Mouse (Mus musculus) adipocyte (in vitro differentiated cells): ENCODE data around the gene Nckap5.

Source experiments
- DNase-seq: peaks from one replicate; pipeline ENCODE4 v3.0.0-alpha.2; 2016; ENCODE audit warnings: low spot score

Gene Nckap5

DNA sequence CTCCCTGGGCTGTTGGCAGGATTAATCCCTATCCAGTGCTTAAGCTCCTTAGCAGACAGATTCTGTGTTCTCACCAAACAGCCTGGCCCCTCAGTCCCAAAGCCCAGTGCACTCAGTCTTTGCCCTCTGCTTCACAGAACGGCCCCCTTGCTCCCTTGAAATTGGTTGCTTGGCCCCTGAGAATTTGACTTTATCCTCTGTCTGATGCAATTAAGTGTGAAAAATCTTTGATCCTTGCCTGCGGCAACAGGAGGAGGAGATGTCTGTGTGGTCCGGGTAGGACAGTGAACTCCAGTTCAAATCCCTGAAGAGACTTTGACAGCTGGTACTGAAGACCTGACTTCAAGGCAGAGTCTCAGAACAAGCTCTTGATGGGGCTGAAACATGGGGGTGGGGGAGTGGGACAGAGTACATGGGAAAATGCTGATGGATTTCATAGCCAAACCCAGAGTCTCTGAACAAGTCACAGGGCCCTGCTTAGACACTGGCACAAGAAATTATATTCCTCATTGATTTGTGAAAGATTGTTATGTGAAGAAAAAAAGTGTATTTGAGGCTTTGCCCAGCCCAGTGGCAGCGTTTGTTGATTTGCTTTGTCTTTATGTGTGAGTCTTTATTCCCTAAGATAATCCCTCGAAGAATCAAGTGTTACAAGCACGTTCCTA, 65.0 kb downstream of the Nckap5 start:
- DNase-seq, result no peak

DNA sequence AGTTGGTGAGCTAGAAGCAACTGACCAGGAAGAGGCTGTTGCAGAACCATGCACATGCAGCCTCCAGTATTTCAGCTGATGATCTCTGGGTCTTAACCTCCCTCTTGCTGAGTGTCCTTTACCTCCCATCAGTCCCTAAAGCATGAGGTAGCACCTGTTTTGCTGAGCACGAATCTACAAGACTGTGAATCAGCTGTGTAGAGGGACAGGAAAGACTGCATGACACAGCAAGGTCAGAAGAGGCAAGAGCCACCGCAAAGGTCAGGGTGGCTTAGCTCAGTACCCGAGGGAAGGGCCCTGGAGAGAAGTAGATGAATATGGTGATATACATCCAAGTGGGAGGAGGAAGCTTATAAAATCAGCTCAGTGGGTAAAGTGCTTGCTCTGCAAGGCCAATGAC, 66.4 kb downstream of the Nckap5 start:
- no peak for DNase-seq

DNA sequence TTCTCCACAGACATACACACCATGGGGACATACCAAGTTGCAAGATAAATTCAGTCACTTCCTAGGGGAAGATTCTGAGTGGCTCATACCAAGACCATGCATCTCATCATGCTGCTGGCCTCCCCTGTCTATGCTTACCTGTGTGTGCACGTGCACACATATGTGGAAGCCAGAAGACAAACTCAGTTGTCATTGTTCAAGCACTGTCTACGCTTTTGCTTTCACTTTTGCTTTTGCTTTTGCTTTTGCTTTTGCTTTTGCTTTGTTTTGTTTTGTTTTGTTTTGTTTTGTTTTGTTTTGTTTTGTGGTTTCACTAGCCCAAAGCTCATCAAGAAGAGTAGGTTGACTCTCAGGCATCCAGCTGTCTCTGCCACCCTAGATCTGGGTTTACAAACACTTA, 67.4 kb downstream of the Nckap5 start:
- DNase-seq, result peak; percentile 26

DNA sequence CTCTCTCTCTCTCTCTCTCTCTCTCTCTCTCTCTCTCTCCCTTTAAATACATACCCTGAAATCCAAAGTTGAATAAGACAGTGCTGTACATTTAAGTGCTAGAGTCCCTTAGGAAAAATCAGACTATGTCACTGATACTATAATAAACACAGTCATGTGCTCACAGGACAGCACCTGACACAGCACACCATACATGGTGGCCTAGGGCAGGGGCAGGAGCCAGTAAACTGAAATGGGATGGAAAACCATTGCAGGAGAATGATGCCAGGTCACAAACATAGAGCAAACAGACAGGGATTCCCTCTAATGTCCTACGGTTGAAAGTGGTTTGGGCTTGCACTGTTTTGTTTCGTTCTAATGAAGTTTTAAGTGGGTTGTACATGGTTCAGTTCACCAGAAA, 70.2 kb downstream of the Nckap5 start:
- no peak for DNase-seq

DNA sequence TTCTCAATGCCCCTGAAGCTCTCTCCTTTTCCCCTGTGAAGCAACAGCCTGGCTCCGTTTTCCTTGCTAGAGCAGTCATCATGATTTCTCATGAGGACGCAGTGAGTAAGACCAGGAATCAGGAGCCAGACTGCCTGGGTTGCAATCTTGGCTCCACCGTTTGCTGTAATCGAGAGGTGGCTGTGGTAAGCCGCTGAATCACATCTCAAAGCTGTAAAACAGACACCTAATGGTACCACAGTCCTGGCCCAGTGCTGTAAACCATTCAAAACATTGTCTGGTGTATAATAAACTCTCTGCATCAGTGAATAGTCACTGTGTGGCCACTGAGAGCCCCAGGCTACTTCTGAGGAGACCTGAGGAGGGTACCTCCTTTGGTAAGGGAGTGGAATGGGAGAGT, 74.9 kb downstream of the Nckap5 start:
- no peak for DNase-seq

DNA sequence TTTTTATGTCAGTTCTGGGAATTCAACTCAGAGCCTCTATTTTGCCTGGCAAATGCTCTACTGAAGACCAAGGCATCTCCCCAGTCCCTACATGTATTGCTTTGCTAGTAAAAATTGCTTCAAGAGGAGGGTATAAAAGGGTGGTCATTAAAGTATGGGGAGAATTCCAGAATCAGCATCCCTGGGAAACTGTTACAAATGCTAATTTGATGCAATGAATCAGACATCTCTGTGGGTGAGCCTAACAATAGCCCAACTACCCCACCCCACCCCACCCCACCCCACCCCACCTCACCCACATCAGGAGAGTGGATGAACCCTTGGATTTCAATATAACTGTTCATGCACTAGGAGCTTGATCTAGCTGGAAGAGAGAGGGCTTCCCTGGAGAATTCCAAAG, 77.0 kb downstream of the Nckap5 start:
- DNase-seq, result no peak

DNA sequence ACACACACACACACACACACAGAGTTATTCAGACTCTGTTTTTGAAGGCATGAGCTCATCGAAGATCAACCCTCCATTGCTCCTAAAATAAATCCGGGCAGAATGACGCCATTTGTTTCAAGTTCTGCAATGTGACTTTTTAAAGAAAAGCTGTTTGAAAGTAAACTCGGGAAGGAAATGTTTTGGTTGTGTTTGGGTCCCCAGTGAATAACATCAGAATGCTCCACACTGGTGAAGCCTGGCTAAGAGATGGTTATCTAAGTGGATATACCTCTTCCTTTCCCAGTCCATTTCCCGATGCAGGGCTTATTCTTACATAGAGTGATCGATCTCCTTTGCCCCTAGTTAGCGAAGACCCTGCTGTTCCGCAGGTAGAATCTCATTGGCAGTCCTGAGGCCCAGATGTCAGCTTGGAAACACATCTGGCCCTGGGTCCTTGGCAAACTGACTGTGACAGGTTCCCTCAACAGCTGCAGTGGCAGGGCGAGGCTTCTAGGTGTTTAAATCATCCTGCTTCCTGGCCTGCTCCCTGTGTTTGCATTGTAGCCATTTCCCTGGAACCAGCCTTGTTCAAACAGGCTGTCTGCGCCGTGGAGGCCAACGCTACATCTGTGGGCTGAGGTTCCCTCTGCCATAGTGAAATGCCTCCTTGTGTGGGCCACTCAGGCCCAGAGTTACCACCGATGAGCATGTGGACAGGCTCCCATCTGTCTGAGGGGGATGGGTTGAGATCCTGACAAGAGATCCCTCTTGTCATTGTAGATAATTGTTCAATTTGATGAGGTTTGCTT, 78.2 kb downstream of the Nckap5 start:
- no peak for DNase-seq

DNA sequence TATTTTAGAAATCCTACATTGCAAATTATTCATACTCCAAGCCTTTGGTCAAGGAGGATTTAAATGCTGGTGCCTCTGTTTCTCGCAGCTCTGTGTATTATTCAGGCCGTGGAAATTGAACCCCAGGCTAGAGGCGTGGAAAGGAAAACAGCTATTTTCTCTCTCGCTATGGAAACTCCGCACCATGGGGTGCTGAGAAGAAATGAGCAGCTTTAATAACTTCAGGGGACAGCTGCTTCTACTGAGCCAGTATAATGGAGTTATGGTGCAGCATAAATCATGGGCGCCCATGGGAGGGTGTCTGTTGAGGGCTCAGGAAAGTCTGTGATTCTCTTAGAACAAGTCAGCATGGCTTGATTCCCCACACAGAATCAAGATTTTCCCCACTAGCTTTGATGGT, 79.5 kb downstream of the Nckap5 start:
- DNase-seq, result no peak

DNA sequence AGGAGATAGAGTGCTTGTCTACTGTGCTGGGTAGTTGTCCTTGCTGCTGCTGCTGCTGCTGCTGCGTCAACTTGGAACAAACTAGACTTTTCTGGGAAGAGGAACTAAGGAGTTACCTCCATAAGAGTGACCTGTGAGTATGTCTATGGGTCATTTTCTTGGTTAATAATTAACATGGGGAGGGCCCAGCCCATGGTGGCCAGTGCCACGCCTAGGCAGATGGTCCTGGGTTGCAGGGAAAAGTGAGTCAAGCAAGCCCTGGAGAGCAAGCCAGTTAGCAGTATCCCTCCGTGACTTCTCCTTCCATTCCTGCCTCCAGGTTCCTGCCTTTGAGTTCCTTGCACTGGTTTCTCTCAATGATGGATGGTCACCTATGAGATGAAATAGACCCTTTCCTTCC, 80.4 kb downstream of the Nckap5 start:
- DNase-seq, result no peak

DNA sequence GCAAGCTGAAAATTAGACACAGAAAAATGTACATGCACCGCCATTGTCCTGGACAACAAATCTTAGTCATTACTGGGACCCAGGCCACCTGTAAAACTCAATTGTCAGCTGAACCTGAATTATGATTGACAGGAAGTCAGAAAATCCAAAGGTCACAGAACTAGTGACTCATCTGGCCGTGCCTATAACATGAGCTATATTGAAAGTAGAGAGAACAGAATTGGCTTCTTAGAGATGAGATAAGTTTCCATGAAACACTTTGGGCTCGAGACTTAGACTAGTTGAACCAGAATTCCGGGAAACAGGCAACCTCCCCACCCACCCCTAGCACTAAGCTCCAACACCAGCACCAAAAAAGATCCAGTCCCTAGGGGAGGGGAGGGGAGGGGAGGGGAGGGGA, 82.7 kb downstream of the Nckap5 start:
- DNase-seq, result no peak

DNA sequence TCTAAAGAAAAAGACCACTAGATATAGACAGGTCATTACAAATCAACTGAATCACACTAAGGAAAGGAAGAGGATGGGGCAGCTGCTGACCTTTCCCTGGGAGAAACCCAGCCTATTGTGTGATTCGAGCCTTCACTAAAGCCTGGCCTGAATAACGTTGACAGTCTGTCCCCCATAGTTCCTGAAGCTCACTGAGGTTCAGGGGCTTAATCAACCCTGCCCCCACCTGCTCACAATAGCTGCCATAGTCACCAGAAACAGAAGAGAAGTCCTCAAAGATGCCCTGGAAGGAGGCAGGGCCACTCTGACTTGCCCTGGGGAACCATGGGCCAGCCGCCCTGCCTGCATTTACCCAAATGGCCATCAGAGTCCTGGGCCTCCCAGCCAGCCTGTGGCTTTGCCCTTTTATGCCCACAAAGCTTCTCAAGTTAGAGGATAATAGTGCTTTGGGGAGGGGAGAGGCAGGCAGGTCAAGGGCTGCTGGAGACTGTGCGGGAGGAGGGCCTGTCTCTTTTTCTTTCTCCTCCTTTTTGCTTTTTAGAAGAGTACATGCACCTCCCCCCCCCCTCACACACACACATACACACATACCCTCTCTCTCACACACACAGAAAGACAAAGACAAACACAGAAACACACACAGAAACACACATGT, 85.0 kb downstream of the Nckap5 start:
- no peak for DNase-seq

DNA sequence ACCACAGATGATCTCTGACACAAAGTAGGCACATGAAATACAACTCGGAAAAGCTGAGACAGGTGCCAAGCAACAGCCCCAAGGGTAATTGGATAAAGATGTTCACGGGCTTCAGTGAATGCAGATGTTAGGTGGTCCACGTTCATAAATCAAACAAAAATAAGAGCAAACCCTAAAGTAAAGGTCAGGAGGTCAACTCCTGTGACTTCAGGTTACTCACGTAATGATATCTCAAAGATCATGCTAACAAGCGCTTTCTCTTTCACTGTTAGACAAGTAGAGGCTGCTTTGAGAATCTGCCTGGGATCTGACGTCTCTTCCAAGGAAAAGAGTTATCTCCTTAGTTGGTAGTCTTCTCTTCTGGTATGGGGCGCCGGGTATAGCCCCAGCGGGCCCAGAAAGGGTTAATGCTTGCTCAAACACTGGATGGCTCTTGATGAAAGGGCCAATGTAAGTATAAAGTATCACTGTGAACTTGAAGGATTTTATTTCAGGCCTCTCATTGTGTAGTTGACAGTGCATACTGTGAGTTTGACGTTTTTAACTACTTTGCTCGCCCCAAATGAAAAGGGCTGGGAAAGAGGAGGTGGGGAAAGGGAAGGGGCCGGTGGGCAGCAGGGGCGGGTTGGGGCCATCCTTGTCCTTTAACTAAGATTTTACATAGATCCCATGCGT, 85.8 kb downstream of the Nckap5 start:
- DNase-seq, result no peak

DNA sequence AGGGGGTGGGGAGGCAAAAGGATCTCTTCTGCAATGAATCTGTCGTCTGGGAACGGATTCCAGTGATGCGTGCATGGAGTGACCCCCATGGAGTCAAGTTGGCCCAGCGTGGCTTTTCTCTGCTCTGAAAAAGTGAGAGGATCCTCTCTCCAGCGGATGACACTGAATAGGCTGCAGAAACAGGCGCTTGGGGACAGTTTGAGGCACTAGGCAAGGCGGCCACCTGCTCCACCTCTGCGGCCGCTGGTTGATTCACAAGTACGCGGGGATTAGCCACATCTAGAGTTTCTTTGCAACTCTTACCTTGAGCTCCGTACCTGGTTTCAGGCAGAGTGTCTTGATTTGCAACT, 92.3 kb downstream of the Nckap5 start:
- no peak for DNase-seq

DNA sequence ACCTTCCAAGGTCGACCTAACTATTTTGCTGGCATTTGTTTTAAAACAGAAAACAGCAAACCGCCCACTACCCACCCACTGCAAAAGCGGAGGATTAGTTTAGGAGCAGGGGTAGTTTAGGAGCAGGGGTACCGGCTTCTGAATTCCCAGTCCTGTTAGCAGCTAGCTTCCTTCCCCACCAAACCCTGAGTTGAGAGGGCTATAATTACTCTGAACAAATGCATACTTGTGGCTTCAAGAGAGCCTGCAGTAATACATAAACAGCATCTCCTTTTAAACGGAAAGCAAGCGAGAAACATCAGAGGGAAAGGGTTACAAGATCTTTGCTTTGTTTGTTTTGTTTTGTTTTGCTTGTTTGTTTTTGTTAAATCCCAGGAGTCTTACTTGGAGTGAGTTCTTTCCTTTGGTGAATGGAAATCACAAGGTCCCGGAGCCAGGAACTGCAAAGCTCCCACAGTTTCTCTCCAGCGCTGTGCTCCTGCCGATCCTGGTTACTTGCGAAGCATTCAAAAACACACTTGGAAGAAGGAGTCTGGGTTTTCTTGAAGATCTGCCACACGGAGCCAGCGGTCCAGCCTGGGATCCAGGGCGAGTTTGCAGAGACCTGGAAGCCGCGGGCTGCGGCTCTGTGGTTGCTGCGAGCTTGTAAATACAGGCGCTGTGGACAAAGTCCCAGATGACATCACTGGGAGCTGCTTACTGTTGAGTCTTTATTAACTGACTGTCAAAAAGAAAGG, 92.9 kb downstream of the Nckap5 start:
- no peak for DNase-seq

DNA sequence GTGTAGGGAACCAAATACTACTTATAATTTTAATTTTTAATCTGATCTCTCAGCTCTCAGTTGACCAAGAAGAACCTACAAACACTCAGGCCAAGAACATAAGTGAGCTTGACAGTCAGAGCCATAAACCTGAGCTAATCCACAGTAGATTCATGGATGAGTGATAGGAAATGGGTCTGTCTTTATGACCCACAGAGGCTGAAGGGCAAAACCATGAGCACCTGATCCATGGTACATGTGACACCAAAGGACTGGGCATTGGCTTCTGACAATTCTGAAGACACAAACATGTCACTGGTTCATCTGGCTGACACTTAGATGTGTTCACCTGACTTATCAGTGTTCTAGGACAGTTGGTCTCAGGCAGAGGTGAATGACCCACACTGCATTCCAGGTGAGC, 98.9 kb downstream of the Nckap5 start:
- DNase-seq, result no peak

DNA sequence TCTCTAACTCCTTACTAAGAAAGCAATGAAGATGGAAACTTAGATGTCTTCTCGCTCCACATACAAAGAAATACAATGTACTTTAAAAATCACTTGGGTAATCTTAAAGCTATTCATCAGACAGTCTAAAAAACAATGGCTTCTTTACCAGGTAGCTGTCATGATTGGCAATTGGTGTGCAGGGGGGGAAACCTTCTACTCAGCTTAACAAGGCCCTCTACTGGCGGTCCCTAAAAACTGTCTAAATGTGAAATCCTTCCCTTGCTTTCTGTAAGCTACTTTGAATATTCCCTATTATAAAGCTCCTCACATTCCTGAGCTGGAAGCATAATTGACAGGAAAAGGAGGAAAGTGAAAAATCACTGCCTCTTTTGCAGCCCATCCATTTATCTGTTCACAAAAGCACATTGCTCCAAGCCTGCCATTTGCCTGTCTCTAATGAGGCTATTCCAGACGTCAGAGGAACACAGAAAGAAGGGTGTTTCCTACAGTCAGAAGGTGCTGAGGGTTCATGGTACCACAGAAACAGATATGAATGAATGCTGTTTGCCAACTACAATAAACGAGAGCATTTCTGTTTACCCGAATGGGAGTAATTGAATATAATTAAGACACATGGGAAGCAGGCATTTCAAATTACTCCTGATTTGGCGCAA, 104.1 kb downstream of the Nckap5 start:
- DNase-seq, result no peak

DNA sequence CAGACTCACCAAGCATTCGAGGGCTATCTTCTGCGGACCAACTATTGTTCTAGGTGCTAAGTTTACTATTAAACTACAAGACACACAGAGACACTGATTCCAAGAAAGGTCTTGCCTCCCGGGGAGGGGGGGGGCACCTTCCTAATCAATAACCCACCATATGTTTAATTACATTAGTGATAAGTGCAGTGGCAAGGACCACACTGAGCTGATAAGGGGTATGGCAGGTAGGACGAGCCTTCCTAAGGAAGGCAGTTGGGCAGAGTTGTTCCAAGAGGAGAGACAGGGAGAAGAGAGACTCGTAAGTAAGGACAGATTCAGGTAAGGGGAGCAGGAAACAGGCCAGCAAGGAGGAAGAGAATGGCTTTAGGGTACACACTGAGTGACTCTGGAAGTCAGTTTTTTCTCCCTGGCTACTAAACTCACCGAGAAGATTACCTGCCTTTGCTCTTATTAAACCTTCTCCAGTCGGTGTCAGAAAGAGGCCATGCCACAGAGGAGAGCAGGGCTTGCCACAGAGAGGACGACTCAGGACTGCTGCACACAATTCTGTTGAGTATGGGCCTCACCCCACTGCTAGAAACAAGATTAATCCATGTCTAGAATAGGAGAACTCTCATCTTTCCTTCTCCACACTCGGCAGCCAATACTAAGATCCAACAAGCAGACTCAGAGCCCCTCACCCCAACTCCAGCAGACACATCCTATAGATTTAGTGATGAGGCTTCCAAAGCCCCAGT, 104.8 kb downstream of the Nckap5 start:
- no peak for DNase-seq

DNA sequence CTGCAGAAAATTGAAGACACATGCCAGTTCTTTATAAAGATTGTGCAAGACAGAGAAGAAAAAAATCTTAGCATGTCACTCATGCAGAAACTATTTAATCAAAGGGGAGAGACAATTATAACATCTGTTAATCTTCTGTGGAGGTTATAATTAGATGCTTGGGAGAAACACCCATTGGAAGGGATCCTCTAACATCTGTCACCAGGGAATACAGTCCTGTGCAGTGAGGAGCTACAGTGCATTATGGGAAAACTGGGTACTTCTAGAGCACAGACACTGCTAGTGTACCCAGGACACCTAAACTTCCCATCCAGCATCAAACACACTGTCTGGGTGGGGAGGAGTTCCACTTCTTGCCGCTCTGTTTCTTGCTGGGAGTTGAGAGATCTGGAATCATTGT, 108.7 kb downstream of the Nckap5 start:
- no peak for DNase-seq

DNA sequence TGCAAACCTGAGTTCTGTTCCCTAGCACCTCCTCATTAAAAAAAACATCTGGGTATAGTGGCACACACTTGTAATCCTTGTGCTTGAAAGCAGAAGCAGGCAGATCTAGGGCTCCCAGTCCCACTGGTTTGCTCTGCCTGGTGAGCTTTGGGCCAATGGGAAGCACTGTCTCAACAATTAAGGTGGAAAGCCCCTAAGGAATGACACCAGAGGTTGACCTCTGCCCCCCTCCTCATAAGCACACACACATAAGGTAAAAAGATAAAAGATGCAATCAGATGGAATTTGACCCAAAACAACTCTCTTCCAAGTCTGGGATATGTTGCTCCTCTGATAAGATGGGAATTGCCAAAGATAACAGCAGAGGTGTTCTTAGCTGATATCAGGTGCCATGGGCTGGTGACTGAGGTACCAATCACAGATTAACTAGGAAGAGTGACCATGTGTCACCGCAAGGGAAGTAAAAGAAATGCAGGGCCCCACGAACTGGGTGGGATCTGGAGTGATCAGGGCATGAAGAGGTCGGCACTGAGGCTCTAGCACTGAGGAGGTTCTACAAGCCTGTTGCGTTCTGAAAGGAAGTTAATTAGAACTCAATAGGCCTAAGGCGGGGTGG, 110.8 kb downstream of the Nckap5 start:
- no peak for DNase-seq

DNA sequence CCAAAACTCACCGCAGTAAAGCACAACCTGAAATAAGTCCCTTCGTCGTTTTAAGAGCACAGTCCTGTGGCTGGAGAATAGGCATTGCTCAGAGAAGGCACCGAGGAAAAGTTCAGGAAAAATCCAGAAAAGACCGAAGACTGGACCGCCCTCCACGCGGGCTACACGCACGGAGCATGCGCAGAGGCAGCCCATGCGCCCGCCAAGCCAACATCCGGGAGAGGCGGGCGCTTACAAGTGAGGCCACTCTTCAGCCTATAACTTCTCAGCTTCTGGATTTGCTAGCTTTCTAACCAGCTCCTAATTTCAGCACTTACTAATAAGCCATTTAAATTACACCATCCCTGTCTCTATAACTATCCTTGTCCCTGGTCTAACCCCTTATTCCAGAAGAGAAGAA, 124.0 kb downstream of the Nckap5 start:
- no peak for DNase-seq

DNA sequence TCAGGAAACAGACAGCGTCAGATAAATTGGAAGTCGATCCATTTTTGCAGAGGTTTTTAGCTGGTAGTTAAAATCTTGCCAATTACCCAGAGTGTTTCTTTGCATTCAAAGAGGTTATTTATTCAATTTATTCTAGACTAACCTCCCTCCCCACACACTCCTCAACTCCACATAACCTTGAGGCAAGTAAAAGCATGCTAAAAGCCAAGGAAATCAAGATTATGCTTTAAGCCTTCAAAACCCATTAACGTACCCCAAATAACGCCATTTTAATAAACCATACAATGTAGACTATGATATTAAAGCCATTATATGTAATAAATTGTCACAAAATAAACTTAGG, 129.7 kb downstream of the Nckap5 start:
- DNase-seq, result no peak
